In genomic region chr5:122653112-122653445, GRCm38 (mm10) we compare ENCODE assay signal across 8 mouse cellular contexts. TPM values are rescaled to one million over a fixed set of nuclear protein-coding genes. Genes with fewer than 3 reads are reported as not detected.
A peak's percentile ranks its signal among the peaks of the same experiment; 100 is the strongest.
DNase-seq lines count a peak whose midpoint lies in the region; ATAC-seq and TF ChIP-seq lines count a peak whose summit lies in the region.

No protein-coding gene starts in this region.

- no peaks in the 10 kb centered on the region for H3K9me3 ChIP-seq in kidney, embryonic 14.5 days (ENCODE audit: control insufficient read depth, low read length)
- H3K9me3 ChIP-seq in hindbrain, embryonic 14.5 days (ENCODE audit: control insufficient read depth, low read length): no peaks in the 10 kb centered on the region
- no peaks in the 10 kb centered on the region for H3K9me3 ChIP-seq in midbrain, postnatal 0 days (ENCODE audit: low read length)

- H3K4me1 ChIP-seq in kidney, embryonic 14.5 days (ENCODE audit: control insufficient read depth, insufficient read depth, low read length): peaks cover 9% of the 10 kb centered on the region; the same call in 1 of the 2 replicates
- H3K4me1 ChIP-seq in hindbrain, embryonic 14.5 days (replicated peaks; ENCODE audit: control insufficient read depth, insufficient read depth, low read length): peaks cover 14% of the 10 kb centered on the region; the same call in 1 of the 2 replicates
- peaks cover 10% of the 10 kb centered on the region; the same call in 1 of the 2 replicates for H3K4me1 ChIP-seq in midbrain, postnatal 0 days (ENCODE audit: insufficient read depth, low read length)

- ATAC-seq in kidney, embryonic 14.5 days (ENCODE audit: low FRiP score, low TSS enrichment): no peak
- ATAC-seq in hindbrain, embryonic 14.5 days (ENCODE audit: low FRiP score): no peak
- no peak for ATAC-seq in midbrain, postnatal 0 days (ENCODE audit: low FRiP score)

- peak overlapping the region; percentile 60; the same call in 1 of the 2 replicates for H3K27ac ChIP-seq in kidney, embryonic 14.5 days (ENCODE audit: low read depth, low read length)
- peak overlapping the region; percentile 75 for H3K27ac ChIP-seq in hindbrain, embryonic 14.5 days
- H3K27ac ChIP-seq in midbrain, postnatal 0 days (ENCODE audit: low read depth, low read length): peak overlapping the region; percentile 68

- H3K4me2 ChIP-seq in kidney, embryonic 14.5 days (replicated peaks; ENCODE audit: low read depth, low read length): no peak overlapping the region
- H3K4me2 ChIP-seq in hindbrain, embryonic 14.5 days (replicated peaks): no peak overlapping the region
- no peak overlapping the region for H3K4me2 ChIP-seq in midbrain, postnatal 0 days (ENCODE audit: low read depth, low read length, poor library complexity, severe bottlenecking)

- 78% methylated on average over 10 of the region's 10 CpGs for WGBS in kidney, embryonic 14.5 days
- 30% methylated on average over 10 of the region's 10 CpGs for WGBS in hindbrain, embryonic 14.5 days
- 19% methylated on average over 10 of the region's 10 CpGs for WGBS in midbrain, postnatal 0 days

- H3K36me3 ChIP-seq in kidney, embryonic 14.5 days (ENCODE audit: control insufficient read depth, insufficient read depth, low read length): no peaks in the 10 kb centered on the region
- H3K36me3 ChIP-seq in hindbrain, embryonic 14.5 days (replicated peaks; ENCODE audit: control insufficient read depth, insufficient read depth): no peaks in the 10 kb centered on the region
- H3K36me3 ChIP-seq in midbrain, postnatal 0 days (ENCODE audit: insufficient read depth, low read length): no peaks in the 10 kb centered on the region

- H3K27me3 ChIP-seq in kidney, embryonic 14.5 days (ENCODE audit: control insufficient read depth, insufficient read depth, low read length): no peaks in the 10 kb centered on the region
- H3K27me3 ChIP-seq in hindbrain, embryonic 14.5 days (ENCODE audit: control insufficient read depth, insufficient read depth, low read length): no peaks in the 10 kb centered on the region
- H3K27me3 ChIP-seq in midbrain, postnatal 0 days (ENCODE audit: insufficient read depth, low read length): no peaks in the 10 kb centered on the region

- no peak overlapping the region for H3K9ac ChIP-seq in kidney, embryonic 14.5 days (ENCODE audit: low read depth, low read length)
- H3K9ac ChIP-seq in hindbrain, embryonic 14.5 days: no peak overlapping the region
- 0 out of 2 replicates have a peak overlapping the region, but pooled peaks have one; percentile 29 for H3K9ac ChIP-seq in midbrain, postnatal 0 days (replicated peaks; ENCODE audit: low read length, poor library complexity, severe bottlenecking)

- no peak overlapping the region for H3K4me3 ChIP-seq in kidney, embryonic 14.5 days (ENCODE audit: low read length)
- H3K4me3 ChIP-seq in hindbrain, embryonic 14.5 days (replicated peaks; ENCODE audit: low read length): no peak overlapping the region
- H3K4me3 ChIP-seq in midbrain, postnatal 0 days (ENCODE audit: low read depth, low read length): no peak overlapping the region

- no peak for TF ChIP-seq CTCF in midbrain, postnatal 0 days (IDR thresholded peaks at IDR 0.05)

- no peak for DNase-seq in kidney, adult 9 months
- DNase-seq in cerebellum, postnatal 25 days: peak; percentile 52 to 61
- DNase-seq in hindbrain, embryonic 14.5 days (ENCODE audit: low spot score): no peak
- peak; percentile 24 for DNase-seq in midbrain, postnatal 0 days (ENCODE audit: low spot score)
- no peak for DNase-seq in urinary bladder, adult 18-20 months (ENCODE audit: low spot score in 2 of 2)
- DNase-seq in layer of hippocampus, adult 9-11 months: no peak
- no peak for DNase-seq in kidney, postnatal 4 days

RNA-seq across cellular contexts. Expression of gene P2rx7, which starts 9.4 kb away (rescaled TPM):
- polyA plus RNA-seq in kidney, embryonic 14.5 days (2014; fragmentation: Nextera tagmentation; extraction: Ambion mirVana): 0.56 and 1.1 TPM in 2 replicates
- 3.7 and 4.0 TPM in 2 replicates for polyA plus RNA-seq in hindbrain, embryonic 14.5 days (2014; fragmentation: Nextera tagmentation; extraction: Ambion mirVana)
- total RNA-seq in midbrain, postnatal 0 days (2014; rRNA removed): 6.3 and 7.3 TPM in 2 replicates
- 3.6 and 4.6 TPM in 2 replicates for polyA plus RNA-seq in midbrain, postnatal 0 days (2015; fragmentation: Nextera tagmentation; extraction: Ambion mirVana)

RNA-seq across cellular contexts. Expression of gene Ift81, which starts 38.8 kb away (rescaled TPM):
- 34.1 and 46.0 TPM in 2 replicates for polyA plus RNA-seq in kidney, embryonic 14.5 days (2014; fragmentation: Nextera tagmentation; extraction: Ambion mirVana)
- polyA plus RNA-seq in hindbrain, embryonic 14.5 days (2014; fragmentation: Nextera tagmentation; extraction: Ambion mirVana): 60.5 and 61.9 TPM in 2 replicates
- 30.5 and 35.1 TPM in 2 replicates for total RNA-seq in midbrain, postnatal 0 days (2014; rRNA removed)
- polyA plus RNA-seq in midbrain, postnatal 0 days (2015; fragmentation: Nextera tagmentation; extraction: Ambion mirVana): 69.9 and 71.9 TPM in 2 replicates

RNA-seq across cellular contexts. Expression of gene P2rx4, which starts 54.3 kb away (rescaled TPM):
- polyA plus RNA-seq in kidney, embryonic 14.5 days (2014; fragmentation: Nextera tagmentation; extraction: Ambion mirVana): 14.0 and 14.8 TPM in 2 replicates
- 14.8 and 16.0 TPM in 2 replicates for polyA plus RNA-seq in hindbrain, embryonic 14.5 days (2014; fragmentation: Nextera tagmentation; extraction: Ambion mirVana)
- 15.0 and 19.4 TPM in 2 replicates for total RNA-seq in midbrain, postnatal 0 days (2014; rRNA removed)
- 14.7 and 16.1 TPM in 2 replicates for polyA plus RNA-seq in midbrain, postnatal 0 days (2015; fragmentation: Nextera tagmentation; extraction: Ambion mirVana)

Comparison
In these comparisons a context has a peak if more than half of its experiments do, and no peak if none do; other contexts are left out.
1. DNase-seq: peak in cerebellum, postnatal 25 days (2 of 2) and midbrain, postnatal 0 days (single experiment); none in kidney, adult 9 months (single experiment), hindbrain, embryonic 14.5 days (single experiment), urinary bladder, adult 18-20 months (0 of 2), layer of hippocampus, adult 9-11 months (single experiment) and kidney, postnatal 4 days (0 of 2).
2. Peak in every context shown above with its lines, with median percentiles within 50 percentile points of each other: H3K27ac ChIP-seq.